ENCODE assay signal across 8 mouse cellular contexts in the genomic region with DNA sequence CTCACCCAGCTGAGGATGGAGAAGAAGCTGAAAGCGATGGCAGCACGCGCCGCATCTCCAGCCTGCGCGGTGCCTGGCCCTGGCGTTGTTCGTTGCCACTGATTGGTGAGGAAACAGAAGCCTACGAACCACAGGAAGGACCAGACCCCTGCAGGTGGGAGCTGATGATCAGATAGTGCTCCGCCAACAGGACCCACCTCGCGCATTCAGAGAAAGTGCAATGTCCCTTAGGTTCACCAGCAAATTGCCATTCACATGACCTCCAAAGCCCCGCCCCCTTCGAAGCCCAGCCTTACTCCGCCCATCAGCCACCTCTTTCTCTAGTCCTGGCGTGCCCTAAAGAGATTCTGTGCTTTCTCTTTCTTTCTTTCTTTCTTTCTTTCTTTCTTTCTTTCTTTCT. TPM values are rescaled to one million over a fixed set of nuclear protein-coding genes. Genes with fewer than 3 reads are reported as not detected.
DNase-seq lines count a peak whose midpoint lies in the region; ATAC-seq lines count a peak whose summit lies in the region.

No protein-coding gene starts in this region.

- peak; percentile 53 for DNase-seq in retina, postnatal 1 day
- no peak for DNase-seq in retina, embryonic 14.5 days (ENCODE audit: low spot score)
- peak; percentile 50 to 64 for DNase-seq in kidney, adult 8-10 months
- peak; percentile 72 for DNase-seq in lung, postnatal 10 days
- DNase-seq in testis, postnatal 10 days (ENCODE audit: low spot score): peak; percentile 77
- DNase-seq in frontal cortex, postnatal 25 days (ENCODE audit: low spot score in 2 of 2): no peak
- DNase-seq in layer of hippocampus, postnatal 25 days (ENCODE audit: extremely low spot score in 1 of 2, low spot score in 1 of 2): no peak

- ATAC-seq in erythroid progenitor cell, adult 5-6 weeks (replicated peaks; ENCODE audit: low FRiP score, poor library complexity, severe bottlenecking): peak; percentile 70

RNA-seq across cellular contexts. Expression of a gene that starts 3.2 kb away (rescaled TPM):
- not detected in 2 replicates for total RNA-seq in erythroid progenitor cell, adult 5-6 weeks (2015; ENCODE audit: low replicate concordance)
- not detected in 2 replicates for total RNA-seq in erythroid progenitor cell, adult 5-6 weeks (2017; ENCODE audit: low replicate concordance)
- total RNA-seq in layer of hippocampus, postnatal 25 days (2021): 100 to 1,000 TPM; 160 to 178 TPM

RNA-seq across cellular contexts. Expression of a gene that starts 9.4 kb away (rescaled TPM):
- total RNA-seq in erythroid progenitor cell, adult 5-6 weeks (2015; ENCODE audit: low replicate concordance): 9.6 and 15.9 TPM in 2 replicates
- 14.0 and 15.7 TPM in 2 replicates for total RNA-seq in erythroid progenitor cell, adult 5-6 weeks (2017; ENCODE audit: low replicate concordance)
- 10 to 100 TPM; 18.6 to 19.2 TPM for total RNA-seq in layer of hippocampus, postnatal 25 days (2021)

RNA-seq across cellular contexts. Expression of a gene that starts 9.5 kb away (rescaled TPM):
- total RNA-seq in erythroid progenitor cell, adult 5-6 weeks (2015; ENCODE audit: low replicate concordance): not detected in 2 replicates
- total RNA-seq in erythroid progenitor cell, adult 5-6 weeks (2017; ENCODE audit: low replicate concordance): not detected in 2 replicates
- total RNA-seq in layer of hippocampus, postnatal 25 days (2021): 1 to 10 TPM; 2.7 to 3.0 TPM

RNA-seq across cellular contexts. Expression of a gene that starts 17.0 kb away (rescaled TPM):
- 13.4 and 18.4 TPM in 2 replicates for total RNA-seq in erythroid progenitor cell, adult 5-6 weeks (2015; ENCODE audit: low replicate concordance)
- 9.2 and 12.0 TPM in 2 replicates for total RNA-seq in erythroid progenitor cell, adult 5-6 weeks (2017; ENCODE audit: low replicate concordance)
- total RNA-seq in layer of hippocampus, postnatal 25 days (2021): 10 to 100 TPM; 36.9 to 40.0 TPM

RNA-seq across cellular contexts. Expression of a gene that starts 20.9 kb away (rescaled TPM):
- 5.8 and 10.1 TPM in 2 replicates for total RNA-seq in erythroid progenitor cell, adult 5-6 weeks (2015; ENCODE audit: low replicate concordance)
- 4.8 and 9.0 TPM in 2 replicates for total RNA-seq in erythroid progenitor cell, adult 5-6 weeks (2017; ENCODE audit: low replicate concordance)
- 10 to 100 TPM; 27.7 to 29.8 TPM for total RNA-seq in layer of hippocampus, postnatal 25 days (2021)

Comparison
In these comparisons a context has a peak if more than half of its experiments do, and no peak if none do; other contexts are left out.
1. DNase-seq: peak in retina, postnatal 1 day (single experiment), kidney, adult 8-10 months (2 of 2), lung, postnatal 10 days (single experiment) and testis, postnatal 10 days (single experiment); none in retina, embryonic 14.5 days (single experiment), frontal cortex, postnatal 25 days (0 of 2) and layer of hippocampus, postnatal 25 days (0 of 2).
2. RNA of a gene that starts 3.2 kb away (total RNA-seq): 160 to 178 TPM in layer of hippocampus, postnatal 25 days; not detected in erythroid progenitor cell, adult 5-6 weeks; every median in the first group is over 100 times any median in the second.